Mouse (Mus musculus) megakaryocyte, embryonic 14.5 days (primary cell): ENCODE results near the gene Asb4.

Source experiments
- FLI1 ChIP-seq: IDR thresholded peaks from 2 replicates; pipeline ENCODE4 v1.6.1; 2012; ENCODE audit warnings: low read length, inconsistent platforms, mixed read lengths
- GATA1 ChIP-seq: IDR thresholded peaks from 3 replicates; pipeline ENCODE4 v1.6.1; 2012; ENCODE audit warnings: mixed read lengths, low read length, inconsistent platforms, borderline replicate concordance

DNA sequence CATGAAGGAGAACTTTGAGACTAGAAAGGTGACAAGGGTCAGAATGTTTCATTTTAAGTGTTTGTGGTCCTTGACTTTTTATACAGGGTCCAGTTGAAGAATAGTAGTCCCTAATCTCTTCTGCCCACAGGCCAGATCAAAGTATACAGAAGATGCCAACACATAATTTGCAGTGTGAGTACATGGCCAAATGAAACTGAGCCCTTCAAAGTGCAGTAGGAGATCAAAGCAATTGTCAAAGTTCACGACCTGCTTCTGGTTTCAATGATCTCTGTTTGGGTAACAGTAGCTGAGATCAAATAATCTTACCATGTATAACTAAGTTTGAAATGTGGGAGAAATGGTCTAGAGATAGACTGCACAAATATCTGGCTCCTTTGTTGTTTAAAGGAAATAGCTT lies 90.8 kb downstream of the Asb4 start:
- no peak for TF ChIP-seq GATA1
- no peak for TF ChIP-seq FLI1
